Mouse (Mus musculus) CH12F3 (cell line): ENCODE data around the gene Bglap3.

Source experiments
- in situ Hi-C: fragments of 300-500 bp; cut with MboI; formaldehyde crosslinking; loops from 2 replicates; pipeline ENCODE4 v1.14.3; 2020; ENCODE audit warnings: low sequenced_read_pairs

Gene Bglap3

GRCm38 (mm10) chr3:88336058-88337013 is 36.2 kb downstream of the Bglap3 start, which contains the start of the genes Tmem79 and Smg5:
Gene Tmem79 (minus strand): TSS chr3:88336148.
Gene Smg5 (plus strand): TSS chr3:88336260.
- in situ Hi-C loops = no loop called here

DNA sequence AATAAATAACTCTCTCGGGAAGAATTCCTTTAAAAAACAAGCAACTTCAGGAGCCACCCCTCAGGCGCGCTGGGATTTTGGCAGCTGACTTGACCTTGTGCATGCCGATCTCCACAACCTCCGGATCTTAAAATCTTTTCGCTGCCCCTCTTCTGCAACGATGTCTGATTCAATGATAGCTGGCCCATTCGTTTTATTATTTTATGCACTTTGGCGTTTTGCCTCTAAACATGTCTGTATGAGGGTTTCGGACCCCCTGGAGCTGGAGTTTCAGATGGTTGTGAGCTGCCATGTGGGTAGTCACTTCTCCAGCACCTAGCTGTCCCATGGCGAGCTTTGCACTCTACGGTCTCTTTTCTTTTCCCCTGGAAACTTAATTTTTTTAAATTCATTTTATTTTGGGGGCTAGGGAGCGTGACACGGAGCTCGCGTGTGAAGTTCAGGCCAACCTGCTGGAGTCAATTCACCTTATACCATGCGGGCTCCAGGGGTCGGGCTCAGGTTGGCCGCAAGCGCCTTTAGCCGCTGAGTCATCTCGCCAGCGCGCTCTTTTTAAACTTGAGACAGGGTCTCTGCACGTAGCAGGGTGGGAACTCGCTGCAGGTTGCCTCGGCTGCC is 37.0 kb downstream of the Bglap3 start:
- in situ Hi-C loops = no loop called here

GRCm38 (mm10) chr3:88334902-88335435 is 37.6 kb downstream of the Bglap3 start:
- in situ Hi-C loops = no loop called here

DNA sequence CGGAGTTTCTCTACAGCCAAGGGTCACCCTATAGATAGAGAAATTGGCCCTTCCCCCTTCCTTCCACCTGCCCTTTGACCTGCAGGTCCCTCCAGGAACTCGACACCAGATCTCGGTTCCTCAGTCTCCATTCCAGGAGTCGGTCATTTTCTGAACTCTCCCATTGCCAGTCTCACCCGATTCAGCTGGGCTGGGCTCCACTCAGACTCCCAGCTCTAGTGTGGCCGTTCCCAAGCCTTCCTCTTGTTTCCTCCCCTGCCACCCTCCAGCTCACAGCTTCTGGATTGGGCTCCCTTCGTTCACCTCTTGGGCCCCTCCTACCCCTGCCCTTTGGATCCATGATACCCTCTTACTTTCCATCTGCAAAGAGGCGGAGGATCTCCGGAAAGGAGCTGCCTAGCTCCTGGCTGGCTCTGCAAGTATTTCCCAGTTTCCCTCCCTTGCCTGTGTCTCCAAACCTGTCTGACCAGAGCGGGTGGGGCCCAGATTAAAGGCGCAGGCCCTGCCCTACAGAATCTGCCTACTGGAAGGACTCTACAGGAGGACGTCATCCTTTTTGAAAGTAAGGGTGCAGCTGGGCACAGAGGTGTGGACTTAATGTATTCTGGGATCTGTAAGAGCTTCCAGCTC is 38.4 kb downstream of the Bglap3 start:
- in situ Hi-C loops = no loop called here

DNA sequence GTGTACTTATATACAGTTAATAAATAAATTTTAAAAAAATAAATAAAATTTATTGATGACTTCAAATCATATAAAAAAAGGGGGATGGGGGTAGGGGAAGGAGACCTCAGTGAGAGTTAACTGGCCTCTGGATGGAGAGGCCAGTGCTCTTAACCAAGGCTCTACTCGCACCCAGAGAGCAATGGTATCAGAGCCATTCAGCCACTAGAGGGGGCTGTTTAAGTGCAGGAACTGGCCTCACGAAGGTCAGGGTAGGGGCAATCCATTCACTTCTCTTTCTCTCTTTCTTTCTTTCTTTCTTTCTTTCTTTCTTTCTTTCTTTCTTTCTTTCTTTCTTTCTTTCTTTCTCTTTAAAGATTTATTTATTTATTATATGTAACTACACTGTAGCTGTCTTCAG is 41.3 kb downstream of the Bglap3 start:
- in situ Hi-C loops = no loop called here

DNA sequence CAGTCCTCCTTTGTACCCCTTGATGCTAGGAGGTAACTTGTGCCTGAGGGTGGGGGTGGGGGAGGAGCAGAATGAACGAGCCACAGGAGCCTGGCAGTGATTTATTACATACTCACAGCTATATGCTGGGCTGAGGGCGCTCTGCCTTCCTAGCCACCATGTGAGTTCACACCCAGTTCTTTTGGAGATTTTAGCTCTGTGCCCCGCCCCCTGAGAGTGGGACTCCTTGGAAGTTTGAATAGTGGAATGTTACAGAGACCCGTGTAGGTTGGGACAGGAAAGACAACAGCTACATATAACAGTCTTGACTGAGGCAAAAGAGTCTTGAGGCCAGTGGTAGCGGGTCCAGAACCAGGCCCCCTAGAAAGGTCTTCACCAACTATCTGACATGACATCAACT is 43.6 kb downstream of the Bglap3 start:
- in situ Hi-C loops = no loop called here

DNA sequence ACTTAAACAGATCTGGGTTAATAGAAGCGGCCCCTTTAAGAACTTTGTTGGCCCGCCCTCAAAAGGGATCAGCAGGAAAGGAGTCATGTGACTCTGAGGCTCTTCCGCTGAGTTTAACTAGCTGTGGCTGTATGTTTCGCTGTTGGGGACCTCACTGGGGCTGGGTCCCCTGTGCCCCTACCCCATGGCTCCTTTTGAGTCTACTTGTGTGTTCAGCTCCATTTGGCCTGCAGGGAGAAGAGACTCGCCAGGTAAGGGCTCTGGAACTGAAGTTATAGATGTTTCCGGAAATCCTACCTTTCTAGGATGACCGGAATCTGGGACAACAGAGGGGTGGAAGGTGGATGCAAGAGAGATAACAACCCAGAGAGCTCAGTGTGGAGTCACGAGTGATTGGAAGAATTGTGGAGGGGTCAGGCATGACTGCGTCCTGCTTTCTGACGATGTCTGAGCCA is 47.6 kb downstream of the Bglap3 start, which contains the start of gene Glmp:
Gene Glmp (plus strand): TSS at position 73 of the 455 bp plus-strand sequence.
- in situ Hi-C loops = no loop called here
